Mouse (Mus musculus): ENCODE measurements around the gene Rab36. TPM values are rescaled to one million over a fixed set of nuclear protein-coding genes. Genes with fewer than 3 reads are reported as not detected.

The Rab36 gene
- total and polyA plus RNA-seq, 3 experiments, result not detected

- DNase-seq (ENCODE audit: low read depth, low spot score), result no peak
- Histone ChIP-seq H3K27ac (ENCODE audit: control insufficient read depth, low read depth, low read length) (no peak overlapping the region), H3K9me3 (replicated peaks; ENCODE audit: insufficient read depth, low read length) (no peaks in the 10 kb centered on the region), H3K36me3 (ENCODE audit: control insufficient read depth in 1 of 2, insufficient read depth in 2 of 2, low read length in 2 of 2) (no peaks in the 10 kb centered on the region), H3K4me3 (ENCODE audit: control insufficient read depth in 1 of 2, insufficient read depth in 1 of 2, low read depth in 2 of 2, low read length in 2 of 2) (no peak overlapping the region), H3K9ac (ENCODE audit: control insufficient read depth, low read depth, low read length, poor library complexity, severe bottlenecking) (no peak overlapping the region), H3K27me3 (ENCODE audit: control insufficient read depth in 1 of 2, insufficient read depth in 2 of 2, low read length in 2 of 2) (no peaks in the 10 kb centered on the region), H3K4me1 (ENCODE audit: control insufficient read depth in 1 of 2, insufficient read depth in 2 of 2, low read length in 2 of 2) (no peaks in the 10 kb centered on the region), H3K79me2 (ENCODE audit: control insufficient read depth, insufficient read depth, low read length, poor library complexity) (no peaks in the 10 kb centered on the region)
- TF ChIP-seq CHD1 (IDR thresholded peaks at IDR 0.05; ENCODE audit: low read depth, low read length), result no peak
- TF ChIP-seq MAZ (IDR thresholded peaks at IDR 0.05; ENCODE audit: low read depth, low read length), result no peak
- no peak for TF ChIP-seq USF1 (IDR thresholded peaks at IDR 0.05; ENCODE audit: low read depth, low read length)
- no peak for TF ChIP-seq GATA1 (IDR thresholded peaks at IDR 0.05; ENCODE audit: low read depth, low read length)
- TF ChIP-seq MEF2A (IDR thresholded peaks at IDR 0.05; ENCODE audit: extremely low read depth, insufficient replicate concordance, low read depth, low read length, poor library complexity, severe bottlenecking), result no peak
- no peak for TF ChIP-seq UBTF (IDR thresholded peaks at IDR 0.05; ENCODE audit: borderline replicate concordance, insufficient read depth, low read depth, low read length)
- TF ChIP-seq NRF1 (IDR thresholded peaks at IDR 0.05; ENCODE audit: insufficient read depth, low read depth, low read length, poor library complexity, severe bottlenecking), result no peak
- no peak for TF ChIP-seq JUND (IDR thresholded peaks at IDR 0.05; ENCODE audit: low read depth, low read length)
- TF ChIP-seq POLR2A (IDR thresholded peaks at IDR 0.05; ENCODE audit: control insufficient read depth in 1 of 2, insufficient read depth in 1 of 2, low read depth in 1 of 2, low read length in 2 of 2, poor library complexity in 1 of 2), result no peak
- no peak for TF ChIP-seq SIN3A (IDR thresholded peaks at IDR 0.05; ENCODE audit: low read length)
- TF ChIP-seq MXI1 (IDR thresholded peaks at IDR 0.05; ENCODE audit: low read depth, low read length), result no peak
- TF ChIP-seq GABPA (IDR thresholded peaks at IDR 0.05; ENCODE audit: low read depth, low read length), result no peak
- no peak for TF ChIP-seq SMC3 (IDR thresholded peaks at IDR 0.05; ENCODE audit: low read depth, low read length)
- no peak for TF ChIP-seq CTCF (IDR thresholded peaks at IDR 0.05 in 2 of 3, conservative IDR thresholded peaks at IDR 0.05 in 1 of 3; ENCODE audit: control insufficient read depth in 1 of 3, insufficient read depth in 1 of 3, low read depth in 2 of 3, low read length in 3 of 3, poor library complexity in 1 of 3, severe bottlenecking in 1 of 3)
- TF ChIP-seq HCFC1 (IDR thresholded peaks at IDR 0.05; ENCODE audit: low read depth, low read length), result no peak
- no peak for TF ChIP-seq NELFE (IDR thresholded peaks at IDR 0.05; ENCODE audit: low read depth, low read length)
- no peak for TF ChIP-seq KAT2A (conservative IDR thresholded peaks at IDR 0.05; ENCODE audit: low read depth, low read length)
- TF ChIP-seq EP300 (IDR thresholded peaks at IDR 0.05; ENCODE audit: low read depth in 1 of 2, low read length in 2 of 2), result no peak
- TF ChIP-seq CHD2 (IDR thresholded peaks at IDR 0.05; ENCODE audit: low read length), result no peak
These were observed 14.7 kb downstream of the Rab36 start for GRCm38 (mm10) chr10:75051364-75052074.

- Histone ChIP-seq H3K4me3 (ENCODE audit: control insufficient read depth in 1 of 2, insufficient read depth in 1 of 2, low read depth in 2 of 2, low read length in 2 of 2) (no peak overlapping the region), H3K27ac (ENCODE audit: control insufficient read depth, low read depth, low read length) (no peak overlapping the region), H3K79me2 (ENCODE audit: control insufficient read depth, insufficient read depth, low read length, poor library complexity) (no peaks in the 10 kb centered on the region), H3K9me3 (replicated peaks; ENCODE audit: insufficient read depth, low read length) (no peaks in the 10 kb centered on the region), H3K4me1 (ENCODE audit: control insufficient read depth in 1 of 2, insufficient read depth in 2 of 2, low read length in 2 of 2) (no peaks in the 10 kb centered on the region), H3K9ac (ENCODE audit: control insufficient read depth, low read depth, low read length, poor library complexity, severe bottlenecking) (no peak overlapping the region), H3K27me3 (ENCODE audit: control insufficient read depth in 1 of 2, insufficient read depth in 2 of 2, low read length in 2 of 2) (no peaks in the 10 kb centered on the region), H3K36me3 (ENCODE audit: control insufficient read depth in 1 of 2, insufficient read depth in 2 of 2, low read length in 2 of 2) (no peaks in the 10 kb centered on the region)
- DNase-seq (ENCODE audit: low read depth, low spot score), result no peak
- TF ChIP-seq GATA1 (IDR thresholded peaks at IDR 0.05; ENCODE audit: low read depth, low read length) (no peak), TCF12 (IDR thresholded peaks at IDR 0.05; ENCODE audit: low read depth, low read length) (no peak), ZMIZ1 (IDR thresholded peaks at IDR 0.05; ENCODE audit: low read depth, low read length) (no peak), CHD2 (IDR thresholded peaks at IDR 0.05; ENCODE audit: low read length) (no peak), UBTF (IDR thresholded peaks at IDR 0.05; ENCODE audit: borderline replicate concordance, insufficient read depth, low read depth, low read length) (no peak), USF2 (IDR thresholded peaks at IDR 0.05; ENCODE audit: borderline replicate concordance in 1 of 2, insufficient read depth in 1 of 2, low read depth in 1 of 2, low read length in 2 of 2) (no peak), ZNF384 (IDR thresholded peaks at IDR 0.05; ENCODE audit: low read depth, low read length) (no peak), RAD21 (IDR thresholded peaks at IDR 0.05; ENCODE audit: low read depth, low read length) (no peak), NELFE (IDR thresholded peaks at IDR 0.05; ENCODE audit: low read depth, low read length) (no peak), USF1 (IDR thresholded peaks at IDR 0.05; ENCODE audit: low read depth, low read length) (no peak), TAL1 (IDR thresholded peaks at IDR 0.05; ENCODE audit: low read length) (no peak)
These were observed 16.0 kb downstream of the Rab36 start for GRCm38 (mm10) chr10:75052902-75053301.
